Mouse (Mus musculus) MEL (cell line): ENCODE data around the gene Hbp1.
A peak's percentile ranks its signal among the peaks of the same experiment; 100 is the strongest.

Source experiments
- CTCF ChIP-seq, 3 experiments: IDR thresholded peaks in 2 of 3; conservative IDR thresholded peaks in 1 of 3; 2 replicates each; pipeline ENCODE4 v1.5.1; 2011 to 2012; ENCODE audit warnings: low read length in 3 of 3, low read depth in 2 of 3, mild to moderate bottlenecking in 2 of 3, improper control_type of control experiment in 1 of 3, inconsistent platforms in 1 of 3, mixed read lengths in 1 of 3, moderate library complexity in 1 of 3; ENCODE audit not compliant: control insufficient read depth in 1 of 3, insufficient read depth in 1 of 3, poor library complexity in 1 of 3, severe bottlenecking in 1 of 3
- ELF1 ChIP-seq: IDR thresholded peaks from 2 replicates; pipeline ENCODE4 v1.6.1; 2014; ENCODE audit warnings: low read depth, mild to moderate bottlenecking, inconsistent platforms, low read length, improper control_type of control experiment, moderate library complexity
- EP300 ChIP-seq, 2 experiments: IDR thresholded peaks; 2 replicates each; pipeline ENCODE4 v1.6.1; 2011; ENCODE audit warnings: improper control_type of control experiment in 2 of 2, low read length in 2 of 2, low read depth in 1 of 2, mild to moderate bottlenecking in 1 of 2
- GATA1 ChIP-seq: IDR thresholded peaks from 2 replicates; pipeline ENCODE4 v1.6.1; 2011; ENCODE audit warnings: low read depth, low read length, improper control_type of control experiment
- POLR2A ChIP-seq, 2 experiments: IDR thresholded peaks; 2 replicates each; pipeline ENCODE4 v1.6.1; 2011 to 2012; ENCODE audit warnings: low read length in 2 of 2, mild to moderate bottlenecking in 2 of 2, control low read depth in 1 of 2, improper control_type of control experiment in 1 of 2, low read depth in 1 of 2, moderate library complexity in 1 of 2; ENCODE audit not compliant: control insufficient read depth in 1 of 2, insufficient read depth in 1 of 2, poor library complexity in 1 of 2
- RCOR1 ChIP-seq: IDR thresholded peaks from 2 replicates; pipeline ENCODE4 v1.6.1; 2012; ENCODE audit warnings: low read depth, mild to moderate bottlenecking, inconsistent platforms, low read length, improper control_type of control experiment
- UBTF ChIP-seq: IDR thresholded peaks from 2 replicates; pipeline ENCODE4 v1.6.1; 2012; ENCODE audit warnings: low read depth, mild to moderate bottlenecking, inconsistent platforms, low read length, improper control_type of control experiment, moderate library complexity, borderline replicate concordance; ENCODE audit not compliant: insufficient read depth
- ZC3H11A ChIP-seq: IDR thresholded peaks from 2 replicates; pipeline ENCODE4 v1.6.1; 2012; ENCODE audit warnings: low read depth, mild to moderate bottlenecking, inconsistent platforms, low read length, improper control_type of control experiment

- TF ChIP-seq UBTF (no peak), GATA1 (peak; percentile 82), CTCF (IDR thresholded peaks at IDR 0.05 in 2 of 3, conservative IDR thresholded peaks at IDR 0.05 in 1 of 3; ENCODE audit: control insufficient read depth in 1 of 3, insufficient read depth in 1 of 3, low read depth in 2 of 3, low read length in 3 of 3, poor library complexity in 1 of 3, severe bottlenecking in 1 of 3) (no peak), ZC3H11A (0 out of 2 replicates have a peak, but pooled peaks have one; percentile 6), RCOR1 (peak; percentile 93), EP300 (IDR thresholded peaks at IDR 0.05; ENCODE audit: low read depth in 1 of 2, low read length in 2 of 2) (peak; percentile 50 to 63; a peak in 3 of 4 replicates), POLR2A (IDR thresholded peaks at IDR 0.05; ENCODE audit: control insufficient read depth in 1 of 2, insufficient read depth in 1 of 2, low read depth in 1 of 2, low read length in 2 of 2, poor library complexity in 1 of 2) (no peak), ELF1 (peak; percentile 78; the same call in 1 of the 2 replicates)
Measured at GRCm38 (mm10) chr12:31917245-31917644, 33.1 kb downstream of the Hbp1 start.
